Mouse (Mus musculus): ENCODE results near the gene Fnbp4.

- TF ChIP-seq E2F4 (IDR thresholded peaks at IDR 0.05; ENCODE audit: insufficient read depth) (no peak), POLR2A (IDR thresholded peaks at IDR 0.05; ENCODE audit: insufficient read length, low read depth) (no peak), MAX (IDR thresholded peaks at IDR 0.05; ENCODE audit: low read depth) (no peak), MYOD1 (IDR thresholded peaks at IDR 0.05; ENCODE audit: control insufficient read depth in 1 of 3, insufficient read length in 2 of 3, low read depth in 2 of 3) (no peak), CEBPB (IDR thresholded peaks at IDR 0.05; ENCODE audit: insufficient read depth, poor library complexity, severe bottlenecking) (no peak), MYOG (IDR thresholded peaks at IDR 0.05; ENCODE audit: control insufficient read depth in 1 of 3, insufficient read depth in 1 of 3, insufficient read length in 2 of 3, low read depth in 2 of 3) (no peak), USF1 (IDR thresholded peaks at IDR 0.05; ENCODE audit: low read depth) (no peak), TCF12 (IDR thresholded peaks at IDR 0.05; ENCODE audit: insufficient read depth, poor library complexity, severe bottlenecking) (no peak), REST (IDR thresholded peaks at IDR 0.05; ENCODE audit: insufficient read depth, insufficient read length) (no peak), TCF3 (IDR thresholded peaks at IDR 0.05; ENCODE audit: insufficient read length, low read depth) (no peak), POLR2AphosphoS2 (IDR thresholded peaks at IDR 0.05; ENCODE audit: insufficient read length, low read depth) (no peak), SRF (IDR thresholded peaks at IDR 0.05; ENCODE audit: control insufficient read depth, insufficient read length, low read depth) (no peak)
Observed at GRCm38 (mm10) chr2:90765123-90765522, 20.0 kb downstream of the Fnbp4 start.

All from myocyte (in vitro differentiated cells).